ENCODE assay signal across 19 mouse cellular contexts in the genomic region with DNA sequence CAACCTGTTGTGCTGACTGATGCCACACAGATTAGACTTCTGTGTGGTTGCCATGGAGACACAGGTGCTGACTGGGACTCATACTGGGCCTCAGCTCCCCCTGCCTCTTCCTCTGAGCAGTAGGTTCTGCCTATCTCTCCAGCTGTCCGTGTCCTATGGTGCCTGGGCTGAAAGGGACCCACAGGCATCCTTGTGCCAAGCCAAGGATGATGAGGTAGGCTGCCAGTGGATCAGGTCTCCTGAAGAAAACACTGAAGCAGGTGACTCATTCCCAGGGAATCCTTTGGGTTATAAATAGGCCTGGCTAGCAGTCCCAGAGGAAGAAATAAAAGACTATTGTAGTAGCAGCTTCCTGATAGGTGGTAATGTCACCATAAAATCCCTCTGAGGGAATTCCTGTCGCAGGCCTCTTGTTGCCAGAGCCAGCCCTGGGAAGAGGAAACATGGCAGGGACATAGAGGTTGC.
A peak's percentile ranks its signal among the peaks of the same experiment; 100 is the strongest.
DNase-seq lines count a peak whose midpoint lies in the region; ATAC-seq and TF ChIP-seq lines count a peak whose summit lies in the region.
"Had no signal": no experiment of that assay in that cellular context is flagged by ENCODE, and none has a peak within 500 bp of the region (broad histone marks: within the 10 kb centered on the region; RNA-seq: fewer than 3 reads in every experiment).

No protein-coding gene starts in this region.

- no peak overlapping the region for H3K4me2 ChIP-seq in forebrain, postnatal 0 days (ENCODE audit: low read depth)
- H3K4me2 ChIP-seq in forebrain, embryonic 14.5 days (ENCODE audit: low read length) = no peak overlapping the region
- no peak overlapping the region for H3K4me2 ChIP-seq in midbrain, embryonic 15.5 days
- no peak overlapping the region for H3K4me2 ChIP-seq in intestine, postnatal 0 days (replicated peaks; ENCODE audit: low read depth)
- H3K4me2 ChIP-seq: forebrain, embryonic 13.5 days; heart, embryonic 13.5 days; hindbrain, embryonic 13.5 days; kidney, embryonic 15.5 days; limb, embryonic 15.5 days had no signal

- H3K9ac ChIP-seq in forebrain, postnatal 0 days = no peak overlapping the region
- no peak overlapping the region for H3K9ac ChIP-seq in forebrain, embryonic 14.5 days (ENCODE audit: low read length)
- H3K9ac ChIP-seq in midbrain, embryonic 15.5 days = no peak overlapping the region
- no peak overlapping the region for H3K9ac ChIP-seq in intestine, postnatal 0 days (ENCODE audit: low read depth, low read length)
- H3K9ac ChIP-seq: forebrain, embryonic 13.5 days; heart, embryonic 13.5 days; hindbrain, embryonic 13.5 days; kidney, embryonic 15.5 days; limb, embryonic 15.5 days; liver, postnatal 0 days had no signal

- DNase-seq in forebrain, postnatal 0 days = peak; percentile 24
- DNase-seq in forebrain, embryonic 14.5 days (ENCODE audit: low spot score) = no peak
- no peak for DNase-seq in midbrain, embryonic 10.5 days (ENCODE audit: low spot score)
- peak; percentile 74 for DNase-seq in NIH3T3 (ENCODE audit: low read depth)
- DNase-seq in urinary bladder, postnatal 4 days (ENCODE audit: low spot score in 2 of 2) = no peak
- DNase-seq in adrenal gland, adult 8-10 months = no peak
- DNase-seq: cerebellum, postnatal 14 days; embryo, embryonic 11 days; layer of hippocampus, postnatal 36 days; liver, postnatal 0 days; right cerebral cortex, postnatal 14 days; thymus, postnatal 36 days had no signal

- no peak overlapping the region for H3K4me3 ChIP-seq in forebrain, postnatal 0 days (ENCODE audit: low read depth, low read length)
- H3K4me3 ChIP-seq in forebrain, embryonic 14.5 days (ENCODE audit: low read depth, low read length) = no peak overlapping the region
- no peak overlapping the region for H3K4me3 ChIP-seq in midbrain, embryonic 15.5 days
- no peak overlapping the region for H3K4me3 ChIP-seq in midbrain, embryonic 10.5 days
- H3K4me3 ChIP-seq in intestine, postnatal 0 days (ENCODE audit: low read depth, low read length) = no peak overlapping the region
- H3K4me3 ChIP-seq: forebrain, embryonic 13.5 days; heart, embryonic 13.5 days; hindbrain, embryonic 13.5 days; kidney, embryonic 15.5 days; limb, embryonic 15.5 days had no signal

- H3K36me3 ChIP-seq in forebrain, postnatal 0 days (ENCODE audit: insufficient read depth) = no peaks in the 10 kb centered on the region
- no peaks in the 10 kb centered on the region for H3K36me3 ChIP-seq in forebrain, embryonic 14.5 days (ENCODE audit: control insufficient read depth, insufficient read depth, low read length)
- H3K36me3 ChIP-seq in midbrain, embryonic 15.5 days (replicated peaks) = no peaks in the 10 kb centered on the region
- no peaks in the 10 kb centered on the region for H3K36me3 ChIP-seq in midbrain, embryonic 10.5 days
- H3K36me3 ChIP-seq in intestine, postnatal 0 days (ENCODE audit: control insufficient read depth, insufficient read depth) = no peaks in the 10 kb centered on the region
- H3K36me3 ChIP-seq: heart, embryonic 13.5 days; hindbrain, embryonic 13.5 days; kidney, embryonic 15.5 days; limb, embryonic 15.5 days had no signal

- H3K9me3 ChIP-seq in forebrain, postnatal 0 days (ENCODE audit: low read length) = no peaks in the 10 kb centered on the region
- no peaks in the 10 kb centered on the region for H3K9me3 ChIP-seq in forebrain, embryonic 14.5 days (replicated peaks; ENCODE audit: control insufficient read depth, low read length)
- no peaks in the 10 kb centered on the region for H3K9me3 ChIP-seq in midbrain, embryonic 15.5 days
- H3K9me3 ChIP-seq in midbrain, embryonic 10.5 days (replicated peaks) = no peaks in the 10 kb centered on the region
- H3K9me3 ChIP-seq in intestine, postnatal 0 days (ENCODE audit: control insufficient read depth) = no peaks in the 10 kb centered on the region
- H3K9me3 ChIP-seq: forebrain, embryonic 13.5 days; heart, embryonic 13.5 days; hindbrain, embryonic 13.5 days; kidney, embryonic 15.5 days; limb, embryonic 15.5 days had no signal

- no peak overlapping the region for H3K27ac ChIP-seq in forebrain, postnatal 0 days (ENCODE audit: low read depth, low read length)
- no peak overlapping the region for H3K27ac ChIP-seq in forebrain, embryonic 14.5 days (ENCODE audit: low read depth, low read length)
- no peak overlapping the region for H3K27ac ChIP-seq in midbrain, embryonic 15.5 days
- no peak overlapping the region for H3K27ac ChIP-seq in midbrain, embryonic 10.5 days (replicated peaks)
- no peak overlapping the region for H3K27ac ChIP-seq in intestine, postnatal 0 days (ENCODE audit: low read depth, low read length)
- H3K27ac ChIP-seq: forebrain, embryonic 13.5 days; heart, embryonic 13.5 days; hindbrain, embryonic 13.5 days; kidney, embryonic 15.5 days; limb, embryonic 15.5 days had no signal

- no peaks in the 10 kb centered on the region for H3K27me3 ChIP-seq in forebrain, postnatal 0 days (ENCODE audit: insufficient read depth, low read length)
- no peaks in the 10 kb centered on the region for H3K27me3 ChIP-seq in forebrain, embryonic 14.5 days (replicated peaks; ENCODE audit: control insufficient read depth, insufficient read depth, low read length)
- no peaks in the 10 kb centered on the region for H3K27me3 ChIP-seq in midbrain, embryonic 15.5 days (replicated peaks)
- H3K27me3 ChIP-seq in midbrain, embryonic 10.5 days (ENCODE audit: low read depth, poor library complexity, severe bottlenecking) = no peaks in the 10 kb centered on the region
- no peaks in the 10 kb centered on the region for H3K27me3 ChIP-seq in intestine, postnatal 0 days (replicated peaks; ENCODE audit: control insufficient read depth, insufficient read depth, low read length)
- H3K27me3 ChIP-seq: forebrain, embryonic 13.5 days; heart, embryonic 13.5 days; hindbrain, embryonic 13.5 days; kidney, embryonic 15.5 days; limb, embryonic 15.5 days had no signal

- WGBS in forebrain, postnatal 0 days = 36% methylated on average over 2 of the region's 2 CpGs
- 49% methylated on average over 2 of the region's 2 CpGs for WGBS in forebrain, embryonic 14.5 days
- 40% methylated on average over 2 of the region's 2 CpGs for WGBS in midbrain, embryonic 15.5 days
- 54% methylated on average over 2 of the region's 2 CpGs for WGBS in midbrain, embryonic 10.5 days
- 19% methylated on average over 2 of the region's 2 CpGs for WGBS in intestine, postnatal 0 days

- peak; percentile 76 for ATAC-seq in forebrain, postnatal 0 days
- ATAC-seq in forebrain, embryonic 14.5 days = no peak
- ATAC-seq in midbrain, embryonic 15.5 days (replicated peaks) = 0 out of 2 replicates have a peak, but pooled peaks have one; percentile 48
- ATAC-seq in intestine, postnatal 0 days = peak; percentile 84
- ATAC-seq: forebrain, embryonic 13.5 days; liver, postnatal 0 days had no signal

- no peaks in the 10 kb centered on the region for H3K4me1 ChIP-seq in forebrain, postnatal 0 days (ENCODE audit: insufficient read depth)
- H3K4me1 ChIP-seq in forebrain, embryonic 14.5 days (ENCODE audit: control insufficient read depth, insufficient read depth, low read length) = no peaks in the 10 kb centered on the region
- H3K4me1 ChIP-seq in midbrain, embryonic 15.5 days = no peaks in the 10 kb centered on the region
- H3K4me1 ChIP-seq in midbrain, embryonic 10.5 days = no peaks in the 10 kb centered on the region
- no peaks in the 10 kb centered on the region for H3K4me1 ChIP-seq in intestine, postnatal 0 days (replicated peaks; ENCODE audit: control insufficient read depth, insufficient read depth, low read length)
- H3K4me1 ChIP-seq: forebrain, embryonic 13.5 days; hindbrain, embryonic 13.5 days; kidney, embryonic 15.5 days; limb, embryonic 15.5 days had no signal

- TF ChIP-seq CTCF in forebrain, postnatal 0 days (IDR thresholded peaks at IDR 0.05; ENCODE audit: low read depth) = no peak
- no peak for TF ChIP-seq CTCF in intestine, postnatal 0 days (IDR thresholded peaks at IDR 0.05; ENCODE audit: low read depth)

Comparison
In these comparisons a context has a peak if more than half of its experiments do, and no peak if none do; other contexts are left out.
1. DNase-seq: peak in forebrain, postnatal 0 days (single experiment) and NIH3T3 (single experiment); none in forebrain, embryonic 14.5 days (single experiment), midbrain, embryonic 10.5 days (single experiment), urinary bladder, postnatal 4 days (0 of 2) and adrenal gland, adult 8-10 months (single experiment).